Mouse (Mus musculus) CH12.LX (cell line): ENCODE data around the gene Lima1. TPM values are rescaled to one million over a fixed set of nuclear protein-coding genes. Genes with fewer than 3 reads are reported as not detected.

ENCODE experiments used
- DNase-seq: peaks from one replicate; pipeline ENCODE4 v3.0.0-alpha.2; 2013; ENCODE audit errors: extremely low read depth
- H3K27ac ChIP-seq: 2 replicates; pipeline ENCODE4 v1.5.1; 2012; ENCODE audit warnings: low read depth, mild to moderate bottlenecking, control low read depth, moderate library complexity; ENCODE audit not compliant: insufficient read depth
- H3K27me3 ChIP-seq: replicated peaks from 2 replicates; pipeline ENCODE3; 2012; ENCODE audit warnings: inconsistent platforms
- H3K36me3 ChIP-seq, 2 experiments: replicated peaks in 1 of 2; 2 replicates each; pipeline versions ENCODE3 to v1.6.1; 2012; ENCODE audit warnings: inconsistent platforms in 1 of 2, low read length in 1 of 2, mild to moderate bottlenecking in 1 of 2, mixed read lengths in 1 of 2, moderate library complexity in 1 of 2; ENCODE audit not compliant: control insufficient read depth in 1 of 2, insufficient read depth in 1 of 2
- H3K4me1 ChIP-seq, 2 experiments: 2 replicates each; pipeline ENCODE4 v1.6.1; 2012; ENCODE audit warnings: inconsistent platforms in 1 of 2, moderate library complexity in 1 of 2; ENCODE audit not compliant: insufficient read depth in 2 of 2, control insufficient read depth in 1 of 2
- H3K4me2 ChIP-seq: 2 replicates; pipeline ENCODE4 v1.6.1; 2012; ENCODE audit warnings: low read depth, mild to moderate bottlenecking, control low read depth; ENCODE audit not compliant: poor library complexity, insufficient read depth, severe bottlenecking
- H3K4me3 ChIP-seq, 3 experiments: fragments of 150-350 bp in 1 of 3; sonication (generic) in 1 of 3; replicated peaks in 1 of 3; 2 replicates each; pipeline versions ENCODE3 to v1.5.1; 2011 to 2012; ENCODE audit warnings: low read depth in 2 of 3, low read length in 2 of 3, mild to moderate bottlenecking in 2 of 3, moderate library complexity in 2 of 3, control low read depth in 1 of 3, improper control_type of control experiment in 1 of 3, inconsistent platforms in 1 of 3, mixed read lengths in 1 of 3; ENCODE audit not compliant: poor library complexity in 1 of 3
- H3K79me2 ChIP-seq: replicated peaks from 2 replicates; pipeline ENCODE4 v1.6.1; 2012; ENCODE audit warnings: mild to moderate bottlenecking, moderate library complexity; ENCODE audit not compliant: control insufficient read depth, poor library complexity, insufficient read depth, severe bottlenecking; ENCODE audit errors: extremely low read depth
- H3K9ac ChIP-seq: 2 replicates; pipeline ENCODE4 v1.6.1; 2012; ENCODE audit warnings: low read depth, mild to moderate bottlenecking, control low read depth, moderate library complexity; ENCODE audit not compliant: insufficient read depth
- H3K9me3 ChIP-seq: replicated peaks from 2 replicates; pipeline ENCODE3; 2012; ENCODE audit warnings: low read length, inconsistent platforms, mixed read lengths
- BHLHE40 ChIP-seq: IDR thresholded peaks from 2 replicates; pipeline ENCODE4 v1.6.1; 2011; ENCODE audit warnings: mild to moderate bottlenecking, low read depth, low read length, improper control_type of control experiment
- CHD1 ChIP-seq: IDR thresholded peaks from 2 replicates; pipeline ENCODE4 v1.6.1; 2012; ENCODE audit warnings: low read depth, low read length, improper control_type of control experiment, inconsistent platforms
- CTCF ChIP-seq, 2 experiments: IDR thresholded peaks in 1 of 2; conservative IDR thresholded peaks in 1 of 2; 2 replicates each; pipeline ENCODE4 v1.5.1; 2011 to 2012; ENCODE audit warnings: low read depth in 2 of 2, low read length in 2 of 2, improper control_type of control experiment in 1 of 2, inconsistent platforms in 1 of 2, mild to moderate bottlenecking in 1 of 2, moderate library complexity in 1 of 2
- ELF1 ChIP-seq: IDR thresholded peaks from 2 replicates; pipeline ENCODE4 v1.6.1; 2014; ENCODE audit warnings: low read depth, mild to moderate bottlenecking, inconsistent platforms, low read length, improper control_type of control experiment
- EP300 ChIP-seq: IDR thresholded peaks from 2 replicates; pipeline ENCODE4 v1.6.1; 2011; ENCODE audit warnings: low read length, improper control_type of control experiment
- HCFC1 ChIP-seq: IDR thresholded peaks from 2 replicates; pipeline ENCODE4 v1.6.1; 2012; ENCODE audit warnings: low read depth, mild to moderate bottlenecking, inconsistent platforms, low read length, improper control_type of control experiment
- IRF4 ChIP-seq: IDR thresholded peaks from 2 replicates; pipeline ENCODE4 v1.6.1; 2014; ENCODE audit warnings: low read depth, mild to moderate bottlenecking, inconsistent platforms, low read length, improper control_type of control experiment
- JUN ChIP-seq: IDR thresholded peaks from 2 replicates; pipeline ENCODE4 v1.6.1; 2011; ENCODE audit warnings: low read depth, mild to moderate bottlenecking, low read length, improper control_type of control experiment, moderate library complexity; ENCODE audit not compliant: insufficient read depth
- JUND ChIP-seq: conservative IDR thresholded peaks from 2 replicates; pipeline ENCODE4 v1.6.1; 2011; ENCODE audit warnings: low read depth, low read length, improper control_type of control experiment
- KAT2A ChIP-seq: IDR thresholded peaks from 2 replicates; pipeline ENCODE4 v1.6.1; 2012; ENCODE audit warnings: low read length, improper control_type of control experiment, inconsistent platforms; ENCODE audit not compliant: insufficient replicate concordance
- MAFK ChIP-seq: IDR thresholded peaks from 2 replicates; pipeline ENCODE4 v1.6.1; 2011; ENCODE audit warnings: low read length, improper control_type of control experiment; ENCODE audit not compliant: insufficient replicate concordance
- MAZ ChIP-seq: IDR thresholded peaks from 2 replicates; pipeline ENCODE4 v1.6.1; 2012; ENCODE audit warnings: low read depth, mild to moderate bottlenecking, inconsistent platforms, low read length, improper control_type of control experiment, moderate library complexity
- MEF2A ChIP-seq: IDR thresholded peaks from 2 replicates; pipeline ENCODE4 v1.6.1; 2014; ENCODE audit warnings: low read depth, mild to moderate bottlenecking, inconsistent platforms, low read length, improper control_type of control experiment, borderline replicate concordance
- MYC ChIP-seq: IDR thresholded peaks from 2 replicates; pipeline ENCODE4 v1.6.1; 2011; ENCODE audit warnings: low read depth, mild to moderate bottlenecking, improper control_type of control experiment, low read length
- PAX5 ChIP-seq: IDR thresholded peaks from 2 replicates; pipeline ENCODE4 v1.6.1; 2012; ENCODE audit warnings: low read length, inconsistent platforms, mixed read lengths
- POLR2A ChIP-seq: IDR thresholded peaks from 2 replicates; pipeline ENCODE4 v1.6.1; 2011; ENCODE audit warnings: low read depth, mild to moderate bottlenecking, improper control_type of control experiment, low read length
- RAD21 ChIP-seq: IDR thresholded peaks from 2 replicates; pipeline ENCODE4 v1.6.1; 2011; ENCODE audit warnings: low read depth, mild to moderate bottlenecking, low read length, improper control_type of control experiment, moderate library complexity
- SIN3A ChIP-seq: IDR thresholded peaks from 2 replicates; pipeline ENCODE4 v1.6.1; 2012; ENCODE audit warnings: low read length, improper control_type of control experiment, inconsistent platforms
- SMC3 ChIP-seq: IDR thresholded peaks from 2 replicates; pipeline ENCODE4 v1.6.1; 2011; ENCODE audit warnings: low read depth, low read length, improper control_type of control experiment
- TBP ChIP-seq: conservative IDR thresholded peaks from 2 replicates; pipeline ENCODE4 v1.6.1; 2011; ENCODE audit warnings: low read depth, low read length, improper control_type of control experiment
- TCF12 ChIP-seq: IDR thresholded peaks from 2 replicates; pipeline ENCODE4 v1.6.1; 2014; ENCODE audit warnings: low read depth, mild to moderate bottlenecking, inconsistent platforms, low read length, improper control_type of control experiment
- UBTF ChIP-seq: IDR thresholded peaks from 2 replicates; pipeline ENCODE4 v1.6.1; 2012; ENCODE audit warnings: low read depth, mild to moderate bottlenecking, inconsistent platforms, low read length, improper control_type of control experiment, moderate library complexity
- USF1 ChIP-seq: IDR thresholded peaks from 2 replicates; pipeline ENCODE4 v1.6.1; 2014; ENCODE audit warnings: low read depth, mild to moderate bottlenecking, inconsistent platforms, low read length, improper control_type of control experiment
- ZC3H11A ChIP-seq: IDR thresholded peaks from 2 replicates; pipeline ENCODE4 v1.6.1; 2012; ENCODE audit warnings: low read depth, mild to moderate bottlenecking, inconsistent platforms, low read length, improper control_type of control experiment
- ZNF384 ChIP-seq: IDR thresholded peaks from 2 replicates; pipeline ENCODE4 v1.6.1; 2012; ENCODE audit warnings: low read depth, low read length, improper control_type of control experiment, inconsistent platforms
- dilution Hi-C: fragments of 300-500 bp; cut with MboI; formaldehyde crosslinking; loops from 2 replicates; pipeline ENCODE4 v1.14.3; 2020; ENCODE audit warnings: low sequenced_read_pairs; ENCODE audit not compliant: extremely low pct_unique_long_range_greater_than_20kb, extremely low pct_ligation_motif_present
- in situ Hi-C: fragments of 300-500 bp; cut with MboI; formaldehyde crosslinking; loops from 3 replicates; pipeline ENCODE4 v1.14.3; 2019; ENCODE audit warnings: low sequenced_read_pairs, low pct_ligation_motif_present, low pct_unique_long_range_greater_than_20kb, mixed read lengths
- polyA plus RNA-seq: library from polyadenylated mRNA; unstranded; fragments of >175 nt; gene quantifications from 2 replicates; pipeline ENCODE4 v1.2.1, GENCODE M21; 2012; ENCODE audit warnings: low read depth; ENCODE audit not compliant: insufficient read length
- total RNA-seq, 2 experiments: library from RNA; depleted of rRNA; stranded (reverse); fragments of 300-350 nt in 1 of 2; fragments of >200 nt in 1 of 2; gene quantifications; 2 replicates each; pipeline ENCODE4 v1.2.3; 2012 to 2014

Lima1 gene
- total and polyA plus RNA-seq, 3 experiments: 10.3 to 26.9 (median 18.7) TPM

DNA sequence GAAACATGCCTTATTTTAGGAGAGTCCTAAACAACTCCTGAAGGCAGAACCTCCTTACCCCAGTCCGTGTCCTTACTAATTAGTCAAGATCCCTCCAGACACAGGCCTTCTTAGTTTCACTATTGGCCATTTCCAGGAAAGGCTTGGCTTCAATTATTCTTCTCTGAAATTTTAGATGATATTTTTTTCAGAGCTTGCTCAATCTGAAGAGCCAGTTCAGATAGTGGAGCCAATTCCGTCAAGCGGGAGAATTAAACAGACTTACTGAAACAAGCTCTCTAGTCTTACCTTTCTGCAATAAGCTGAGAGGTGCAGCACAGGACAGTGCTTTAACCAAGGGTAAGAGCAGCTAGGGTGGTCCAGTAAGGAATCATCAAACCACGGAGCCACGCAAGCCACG, 11.9 kb downstream of the Lima1 start:
- no peaks in the 10 kb centered on the region for H3K79me2 ChIP-seq
- H3K4me3 ChIP-seq: no peak overlapping the region
- H3K9ac ChIP-seq: no peak overlapping the region
- H3K27ac ChIP-seq: no peak overlapping the region
- no peaks in the 10 kb centered on the region for H3K4me1 ChIP-seq
- TF ChIP-seq IRF4: no peak
- no peak for TF ChIP-seq EP300
- TF ChIP-seq POLR2A: no peak
- TF ChIP-seq MYC: no peak
- no peak for TF ChIP-seq RAD21
- no peak for TF ChIP-seq TCF12
- TF ChIP-seq SMC3: no peak
- TF ChIP-seq PAX5: no peak
- no peak for TF ChIP-seq ELF1
- TF ChIP-seq CTCF (conservative IDR thresholded peaks at IDR 0.05 in 1 of 2, IDR thresholded peaks at IDR 0.05 in 1 of 2; ENCODE audit: low read depth in 2 of 2, low read length in 2 of 2): no peak
- TF ChIP-seq MAZ: no peak
- TF ChIP-seq ZC3H11A: no peak
- no peak for TF ChIP-seq KAT2A
- no peak for TF ChIP-seq MEF2A
- TF ChIP-seq ZNF384: no peak
- TF ChIP-seq USF1: no peak
- TF ChIP-seq UBTF: no peak
- no peak for TF ChIP-seq TBP
- no peak for TF ChIP-seq MAFK
- H3K27me3 ChIP-seq: peaks cover 3% of the 10 kb centered on the region
- H3K9me3 ChIP-seq: peaks cover 9% of the 10 kb centered on the region
- in situ Hi-C loops (no loop called here), dilution Hi-C loops (no loop called here)
- H3K36me3 ChIP-seq: no peaks in the 10 kb centered on the region
- DNase-seq: no peak
- H3K4me2 ChIP-seq: no peak overlapping the region

- Histone ChIP-seq H3K79me2 (no peaks in the 10 kb centered on the region), H3K4me1 (no peaks in the 10 kb centered on the region), H3K9me3 (peaks cover 6% of the 10 kb centered on the region), H3K27ac (no peak overlapping the region), H3K4me3 (no peak overlapping the region), H3K4me2 (no peak overlapping the region), H3K9ac (no peak overlapping the region), H3K27me3 (peaks cover 3% of the 10 kb centered on the region), H3K36me3 (no peaks in the 10 kb centered on the region)
- TF ChIP-seq UBTF: no peak
- no peak for TF ChIP-seq SIN3A
- TF ChIP-seq JUN: no peak
- no peak for TF ChIP-seq BHLHE40
- no peak for TF ChIP-seq JUND
- no peak for TF ChIP-seq KAT2A
- no peak for TF ChIP-seq MAFK
- TF ChIP-seq CHD1: no peak
- no peak for TF ChIP-seq USF1
- TF ChIP-seq HCFC1: no peak
- no peak for TF ChIP-seq MEF2A
- TF ChIP-seq TBP: no peak
- in situ Hi-C loops (no loop called here), dilution Hi-C loops (no loop called here)
- no peak for DNase-seq
These were observed 12.8 kb downstream of the Lima1 start for GRCm38 (mm10) chr15:99862473-99862872.
